Mouse (Mus musculus): ENCODE data around the gene Hist1h3g.

DNA sequence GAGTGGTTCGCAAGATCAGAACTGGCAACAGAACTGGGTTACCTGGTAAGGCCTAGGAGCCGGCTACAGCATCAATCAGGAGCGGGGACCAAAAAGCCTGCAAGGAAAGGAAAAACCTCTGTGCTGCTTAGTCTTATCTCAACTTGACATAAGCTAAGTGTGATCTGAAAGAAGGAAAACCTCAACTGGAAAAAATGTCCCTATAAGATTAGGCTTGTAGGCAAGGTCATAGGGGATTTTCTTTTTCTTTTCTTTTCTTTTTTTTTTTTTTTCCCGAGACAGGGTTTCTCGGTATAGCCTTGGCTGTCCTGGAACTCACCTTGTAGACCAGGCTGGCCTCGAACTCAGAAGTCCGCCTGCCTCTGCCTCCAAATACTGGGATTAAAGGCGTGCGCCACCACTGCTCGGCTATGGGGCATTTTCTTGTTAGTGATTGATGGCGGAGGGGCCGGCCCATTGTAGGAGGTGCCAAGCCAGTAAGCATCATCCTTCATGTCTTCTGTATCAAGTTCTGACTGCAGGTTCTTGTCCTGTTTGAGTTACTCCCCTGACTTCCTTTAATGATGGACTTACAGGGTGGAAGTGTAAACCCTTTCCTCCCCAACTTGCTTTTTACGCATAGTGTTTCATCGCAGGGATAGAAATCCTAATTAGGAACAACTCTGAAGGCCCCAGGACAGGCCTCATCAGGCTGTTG lies 28.3 kb upstream of the Hist1h3g start:
- TF ChIP-seq GATA1 (IDR thresholded peaks at IDR 0.05; ENCODE audit: borderline replicate concordance, low read length), result no peak
- no peak for TF ChIP-seq FLI1 (IDR thresholded peaks at IDR 0.05; ENCODE audit: low read length)

Measured in megakaryocyte, embryonic 14.5 days (primary cell).